Mouse (Mus musculus): ENCODE data around the gene Car2.

The Car2 gene

GRCm38 (mm10) chr3:14948067-14948800 lies 62.2 kb downstream of the Car2 start:
- peak; percentile 31 for DNase-seq

- no peak for DNase-seq
Observed at GRCm38 (mm10) chr3:14950031-14950430, 64.0 kb downstream of the Car2 start.
